Mouse (Mus musculus): ENCODE measurements around the gene Lce3f. TPM values are rescaled to one million over a fixed set of nuclear protein-coding genes. Genes with fewer than 3 reads are reported as not detected.

The Lce3f gene
- polyA plus RNA-seq (2014; fragmentation: Illumina TruSeq; extraction: RNeasy Lipid Tissue Mini Kit (QIAGEN cat#74804); ENCODE audit: low read depth, low replicate concordance) = not detected

DNA sequence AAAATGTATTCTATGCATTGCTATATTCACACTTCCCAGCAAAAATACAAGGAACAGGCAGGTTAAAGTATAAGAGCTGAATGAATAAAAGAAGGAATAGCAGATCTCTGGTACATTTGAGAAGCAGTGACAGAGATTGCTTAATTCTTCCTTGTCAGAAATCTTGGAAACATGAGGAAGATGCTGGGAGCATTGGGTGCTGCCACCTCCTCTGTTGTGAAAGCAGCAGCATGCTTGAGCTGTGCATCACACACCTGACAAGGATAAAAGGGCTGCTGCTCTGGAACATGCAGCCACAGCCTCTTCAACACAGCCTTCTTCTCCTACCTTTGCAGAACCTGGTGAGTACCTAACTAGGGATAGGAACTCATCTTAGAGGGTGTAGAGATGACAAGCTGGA lies at the start of gene Lce3f:
Gene Lce3f, plus strand, starts transcription at position 301 of the 400 bp plus-strand sequence.

GRCm38 (mm10) chr3:92944186-92944585 lies 47.8 kb upstream of the Lce3f start, which contains the start of gene Lce3c:
TSS of gene Lce3c (plus strand) at chr3:92944486.

DNA sequence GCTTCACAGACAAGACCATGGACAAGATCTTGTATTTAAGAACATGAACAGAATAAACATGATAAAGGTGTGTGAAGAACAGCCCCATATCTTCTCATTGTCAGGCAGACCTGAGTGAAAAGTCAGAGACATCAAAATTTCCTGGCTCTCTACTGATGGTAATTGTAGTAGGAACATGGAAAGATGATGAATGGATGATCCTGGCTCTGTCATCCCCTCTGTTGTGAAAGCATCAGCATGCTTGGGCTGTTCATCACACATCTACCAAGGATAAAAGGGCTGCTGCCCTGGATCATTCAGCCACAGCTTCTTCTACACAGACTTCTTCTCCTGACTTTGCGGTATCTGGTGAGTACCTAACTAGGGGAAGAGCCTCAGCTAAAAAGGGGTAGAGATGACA lies 34.9 kb upstream of the Lce3f start, which contains the start of gene Lce3d:
Gene Lce3d, plus strand, starts transcription at position 301 of the 400 bp plus-strand sequence.

DNA sequence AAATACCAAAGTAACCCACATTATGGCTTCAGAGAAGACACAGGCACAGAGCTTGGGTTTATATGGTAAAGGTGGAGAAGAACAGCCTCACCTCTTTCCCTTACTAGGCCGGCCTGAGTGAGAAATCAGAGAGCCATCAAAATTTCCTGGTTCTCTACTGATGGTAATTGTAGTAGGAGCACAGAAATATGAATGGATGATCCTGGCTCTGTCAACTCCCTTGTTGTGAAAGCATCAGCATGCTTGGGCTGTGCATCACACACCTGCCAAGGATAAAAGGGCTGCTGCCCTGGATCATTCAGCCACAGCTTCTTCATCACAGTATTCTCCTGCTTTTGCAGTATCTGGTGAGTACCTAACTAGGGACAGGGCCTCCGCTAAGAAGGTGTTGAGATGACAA lies 25.3 kb upstream of the Lce3f start, which contains the start of gene Lce3e:
Gene Lce3e, plus strand, starts transcription at position 301 of the 400 bp plus-strand sequence.

DNA sequence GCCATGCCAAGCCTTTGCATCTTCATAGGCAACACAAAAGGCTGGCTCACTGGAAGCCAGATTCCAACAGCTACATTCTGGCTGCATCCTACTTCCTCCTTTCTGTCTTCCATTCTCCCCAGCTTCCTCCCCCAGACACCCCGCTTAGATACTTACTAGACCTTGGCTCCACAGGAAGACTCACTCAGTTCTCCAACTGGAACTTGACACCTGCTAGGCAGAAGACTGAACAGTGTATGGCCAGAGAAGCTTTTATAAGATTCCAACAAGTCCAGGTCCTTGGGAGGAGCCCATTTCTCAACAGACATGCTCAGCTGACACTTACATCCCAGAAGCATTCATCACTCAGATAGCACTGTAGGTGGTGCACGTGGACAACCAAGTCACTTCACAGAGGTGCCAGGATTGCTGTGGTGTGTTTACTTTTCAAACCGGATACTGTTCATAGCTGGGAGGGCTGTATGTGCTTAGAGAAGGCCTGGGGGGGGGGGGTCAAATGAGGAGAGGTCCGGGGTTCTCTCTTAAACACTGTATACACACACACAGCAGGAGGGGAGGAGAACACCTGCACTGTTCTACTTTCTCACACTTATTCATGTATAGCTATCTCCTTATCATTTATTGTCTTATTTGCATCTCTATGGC lies 23.6 kb downstream of the Lce3f start, which contains the start of gene Crct1:
Gene Crct1, minus strand, starts transcription at position 228 of the 645 bp plus-strand sequence.

DNA sequence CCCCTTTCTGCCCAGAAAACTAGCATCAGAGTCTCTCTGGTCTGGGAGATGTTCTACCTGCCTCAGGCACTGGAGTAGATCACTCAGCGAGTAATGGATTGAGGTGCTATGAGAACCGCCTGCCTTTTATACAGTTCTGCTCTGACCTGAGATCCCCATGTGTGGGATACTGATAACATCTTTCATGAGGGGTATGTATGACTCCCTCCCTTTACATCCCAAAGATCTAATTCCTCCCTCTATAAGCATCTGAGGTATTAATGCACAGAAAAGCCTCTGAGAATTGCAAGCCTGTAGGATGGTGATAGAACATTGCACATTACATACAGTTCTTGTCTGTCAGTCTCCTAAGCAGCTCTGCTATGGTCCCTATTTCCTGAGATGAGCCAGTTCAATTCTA lies 26.9 kb downstream of the Lce3f start, which contains the start of gene Lce1m:
Gene Lce1m, minus strand, starts transcription at position 101 of the 400 bp plus-strand sequence.

Other genes starting within 250 kb of the Lce3f start
- not detected for gene Lce1g, start 239.9 kb upstream of the Lce3f start, polyA plus RNA-seq (2014; fragmentation: Illumina TruSeq; extraction: RNeasy Lipid Tissue Mini Kit (QIAGEN cat#74804); ENCODE audit: low read depth, low replicate concordance)
- not detected for gene Lce1h, start 227.2 kb upstream of the Lce3f start, polyA plus RNA-seq (2014; fragmentation: Illumina TruSeq; extraction: RNeasy Lipid Tissue Mini Kit (QIAGEN cat#74804); ENCODE audit: low read depth, low replicate concordance)
- gene Lce1i, start 213.3 kb upstream of the Lce3f start, polyA plus RNA-seq (2014; fragmentation: Illumina TruSeq; extraction: RNeasy Lipid Tissue Mini Kit (QIAGEN cat#74804); ENCODE audit: low read depth, low replicate concordance) = not detected
- gene Lce1j, start 201.7 kb upstream of the Lce3f start, polyA plus RNA-seq (2014; fragmentation: Illumina TruSeq; extraction: RNeasy Lipid Tissue Mini Kit (QIAGEN cat#74804); ENCODE audit: low read depth, low replicate concordance) = not detected
- gene Lce1k, start 184.3 kb upstream of the Lce3f start, polyA plus RNA-seq (2014; fragmentation: Illumina TruSeq; extraction: RNeasy Lipid Tissue Mini Kit (QIAGEN cat#74804); ENCODE audit: low read depth, low replicate concordance) = not detected
- gene Kprp, start 165.0 kb upstream of the Lce3f start, polyA plus RNA-seq (2014; fragmentation: Illumina TruSeq; extraction: RNeasy Lipid Tissue Mini Kit (QIAGEN cat#74804); ENCODE audit: low read depth, low replicate concordance) = not detected
- gene Lce1l, start 140.9 kb upstream of the Lce3f start, polyA plus RNA-seq (2014; fragmentation: Illumina TruSeq; extraction: RNeasy Lipid Tissue Mini Kit (QIAGEN cat#74804); ENCODE audit: low read depth, low replicate concordance) = not detected
- not detected for gene 2310050C09Rik, start 122.0 kb upstream of the Lce3f start, polyA plus RNA-seq (2014; fragmentation: Illumina TruSeq; extraction: RNeasy Lipid Tissue Mini Kit (QIAGEN cat#74804); ENCODE audit: low read depth, low replicate concordance)
- gene Lce3a, start 66.0 kb upstream of the Lce3f start, polyA plus RNA-seq (2014; fragmentation: Illumina TruSeq; extraction: RNeasy Lipid Tissue Mini Kit (QIAGEN cat#74804); ENCODE audit: low read depth, low replicate concordance) = not detected
- not detected for gene Lce3b, start 59.2 kb upstream of the Lce3f start, polyA plus RNA-seq (2014; fragmentation: Illumina TruSeq; extraction: RNeasy Lipid Tissue Mini Kit (QIAGEN cat#74804); ENCODE audit: low read depth, low replicate concordance)
- gene Lce3c, start 47.7 kb upstream of the Lce3f start, polyA plus RNA-seq (2014; fragmentation: Illumina TruSeq; extraction: RNeasy Lipid Tissue Mini Kit (QIAGEN cat#74804); ENCODE audit: low read depth, low replicate concordance) = not detected
- gene Lce3d, start 34.8 kb upstream of the Lce3f start, polyA plus RNA-seq (2014; fragmentation: Illumina TruSeq; extraction: RNeasy Lipid Tissue Mini Kit (QIAGEN cat#74804); ENCODE audit: low read depth, low replicate concordance) = not detected
- not detected for gene Lce3e, start 25.2 kb upstream of the Lce3f start, polyA plus RNA-seq (2014; fragmentation: Illumina TruSeq; extraction: RNeasy Lipid Tissue Mini Kit (QIAGEN cat#74804); ENCODE audit: low read depth, low replicate concordance)
- not detected for gene Crct1, start 23.5 kb downstream of the Lce3f start, polyA plus RNA-seq (2014; fragmentation: Illumina TruSeq; extraction: RNeasy Lipid Tissue Mini Kit (QIAGEN cat#74804); ENCODE audit: low read depth, low replicate concordance)
- not detected for gene Lce1m, start 26.8 kb downstream of the Lce3f start, polyA plus RNA-seq (2014; fragmentation: Illumina TruSeq; extraction: RNeasy Lipid Tissue Mini Kit (QIAGEN cat#74804); ENCODE audit: low read depth, low replicate concordance)
- gene Gm4858, start 76.6 kb downstream of the Lce3f start, polyA plus RNA-seq (2014; fragmentation: Illumina TruSeq; extraction: RNeasy Lipid Tissue Mini Kit (QIAGEN cat#74804); ENCODE audit: low read depth, low replicate concordance) = not detected
- gene Crnn, start 152.6 kb downstream of the Lce3f start, polyA plus RNA-seq (2014; fragmentation: Illumina TruSeq; extraction: RNeasy Lipid Tissue Mini Kit (QIAGEN cat#74804); ENCODE audit: low read depth, low replicate concordance) = not detected
- not detected for gene Flg2, start 205.1 kb downstream of the Lce3f start, polyA plus RNA-seq (2014; fragmentation: Illumina TruSeq; extraction: RNeasy Lipid Tissue Mini Kit (QIAGEN cat#74804); ENCODE audit: low read depth, low replicate concordance)

Data from adipose tissue, adult 10 weeks (tissue).